Mouse (Mus musculus) B cell, adult 67 days (primary cell): ENCODE data around the gene Cyp3a41b. TPM values are rescaled to one million over a fixed set of nuclear protein-coding genes. Genes with fewer than 3 reads are reported as not detected.

Experiments used
- total RNA-seq, 2 experiments: library from RNA; stranded (reverse); gene quantifications; 4 replicates each; pipeline ENCODE4 v1.2.4; 2023

Gene Cyp3a41b
- not detected for total RNA-seq

DNA sequence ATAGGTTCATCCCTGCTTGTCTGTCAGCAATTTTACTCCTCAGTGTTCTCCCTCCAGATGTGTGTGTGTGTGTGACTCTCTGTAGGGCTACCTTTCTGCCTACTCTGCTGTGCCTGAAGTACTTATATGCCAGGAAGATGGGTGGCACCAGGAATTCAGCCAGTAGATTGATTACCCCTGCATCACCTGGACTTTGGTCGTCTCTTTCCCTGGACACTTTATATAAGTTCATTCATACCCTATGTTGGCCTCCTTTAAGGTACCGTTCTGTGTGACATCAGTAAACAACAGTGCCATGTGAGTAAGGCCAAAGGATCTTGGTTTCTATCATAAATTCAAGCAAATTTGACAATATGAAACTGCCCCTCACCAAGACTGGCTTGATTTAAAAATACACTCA lies at the start of gene Cyp3a41b:
TSS of gene Cyp3a41b (minus strand) at position 101 of the 400 bp plus-strand sequence.

Other genes with a start within 250 kb of the Cyp3a41b start
- not detected for gene Cyp3a57, start 239.5 kb downstream of the Cyp3a41b start, total RNA-seq
- not detected for gene Cyp3a16, start 115.0 kb downstream of the Cyp3a41b start, total RNA-seq
- gene Cyp3a41a, start 135.4 kb upstream of the Cyp3a41b start, total RNA-seq = not detected
- not detected for gene Cyp3a44, start 221.1 kb upstream of the Cyp3a41b start, total RNA-seq